Mouse (Mus musculus): ENCODE measurements at regions not wholly inside any gene's neighbourhood (a gene's known extent, or its start where the extent isn't known, plus 50 kb on each side); places are given as distances from the start of the nearest gene placed in this dataset.

GRCm38 (mm10) chr9:71420064-71420463 lies 65.7 kb downstream of the Polr2m start:
- H3K27ac ChIP-seq: no peak overlapping the region
- H3K36me3 ChIP-seq: no peaks in the 10 kb centered on the region
- H3K4me3 ChIP-seq: no peak overlapping the region
- no peaks in the 10 kb centered on the region for H3K4me1 ChIP-seq (replicated peaks)
- no peak for DNase-seq (ENCODE audit: low spot score)
- H3K27me3 ChIP-seq (ENCODE audit: insufficient read depth, poor library complexity, severe bottlenecking): no peaks in the 10 kb centered on the region
- H3K9me3 ChIP-seq: no peaks in the 10 kb centered on the region
- WGBS: 93% methylated on average over 5 of the region's 5 CpGs

DNA sequence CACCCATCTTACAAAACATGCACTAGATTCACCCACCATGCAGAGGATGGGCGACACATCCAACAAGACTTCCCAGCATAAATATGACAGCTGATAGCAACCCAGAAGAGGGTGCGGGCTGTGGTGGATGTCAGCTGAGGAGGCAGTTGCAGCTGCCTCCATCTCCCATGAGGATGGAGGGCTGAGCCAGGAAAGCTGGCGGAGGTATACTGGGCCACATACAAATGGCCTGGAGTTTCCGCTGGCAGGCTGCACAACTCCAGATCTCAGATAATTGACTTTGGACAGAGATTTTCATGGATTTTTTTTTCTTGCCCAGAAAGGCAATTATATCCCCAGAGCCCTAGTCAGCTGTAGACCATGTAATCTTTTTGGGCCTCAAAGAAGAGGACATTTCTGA lies 67.2 kb downstream of the Polr2m start:
- no peaks in the 10 kb centered on the region for H3K27me3 ChIP-seq (ENCODE audit: insufficient read depth, poor library complexity, severe bottlenecking)
- no peaks in the 10 kb centered on the region for H3K9me3 ChIP-seq
- H3K36me3 ChIP-seq: no peaks in the 10 kb centered on the region
- H3K4me1 ChIP-seq (replicated peaks): no peaks in the 10 kb centered on the region
- WGBS: 88% methylated on average over 4 of the region's 4 CpGs
- no peak overlapping the region for H3K27ac ChIP-seq
- DNase-seq (ENCODE audit: low spot score): no peak
- no peak overlapping the region for H3K4me3 ChIP-seq

DNA sequence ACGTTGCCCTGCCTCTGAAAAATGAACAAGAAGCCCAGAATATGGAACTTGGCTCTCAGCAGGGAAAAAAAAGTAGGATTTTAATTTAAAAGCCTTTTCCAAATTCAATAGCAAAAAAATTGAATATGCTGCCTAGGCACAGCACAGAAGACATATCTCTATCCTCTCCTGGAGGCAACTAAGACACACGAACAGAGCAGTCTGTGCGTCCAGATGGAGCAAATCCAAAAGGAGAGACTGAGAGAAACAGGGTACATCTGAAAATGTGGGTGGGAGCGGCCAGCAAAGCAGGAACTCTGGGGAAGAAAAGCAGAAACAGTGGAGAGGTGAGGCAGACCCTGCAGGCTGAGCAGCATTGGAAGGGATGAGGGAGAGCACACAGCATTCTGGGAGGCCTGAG lies 68.5 kb downstream of the Polr2m start:
- Histone ChIP-seq H3K9me3 (no peaks in the 10 kb centered on the region), H3K27me3 (ENCODE audit: insufficient read depth, poor library complexity, severe bottlenecking) (no peaks in the 10 kb centered on the region), H3K27ac (no peak overlapping the region), H3K36me3 (no peaks in the 10 kb centered on the region), H3K4me1 (replicated peaks) (no peaks in the 10 kb centered on the region), H3K4me3 (no peak overlapping the region)
- DNase-seq (ENCODE audit: low spot score): no peak
- WGBS: 84% methylated on average over 4 of the region's 4 CpGs

- Histone ChIP-seq H3K9me3 (no peaks in the 10 kb centered on the region), H3K36me3 (no peaks in the 10 kb centered on the region), H3K4me1 (replicated peaks) (no peaks in the 10 kb centered on the region), H3K27me3 (ENCODE audit: insufficient read depth, poor library complexity, severe bottlenecking) (no peaks in the 10 kb centered on the region), H3K27ac (no peak overlapping the region), H3K4me3 (no peak overlapping the region)
- 76% methylated on average over 1 of the region's 1 CpGs for WGBS
- no peak for DNase-seq (ENCODE audit: low spot score)
These were observed 74.6 kb downstream of the Polr2m start for GRCm38 (mm10) chr9:71411171-71411570.

GRCm38 (mm10) chr9:71409925-71410324 lies 75.8 kb downstream of the Polr2m start:
- Histone ChIP-seq H3K27ac (no peak overlapping the region), H3K36me3 (no peaks in the 10 kb centered on the region), H3K27me3 (ENCODE audit: insufficient read depth, poor library complexity, severe bottlenecking) (no peaks in the 10 kb centered on the region), H3K4me3 (no peak overlapping the region), H3K9me3 (no peaks in the 10 kb centered on the region), H3K4me1 (replicated peaks) (no peaks in the 10 kb centered on the region)
- 88% methylated on average over 1 of the region's 1 CpGs for WGBS
- no peak for DNase-seq (ENCODE audit: low spot score)

- no peak overlapping the region for H3K4me3 ChIP-seq
- H3K27me3 ChIP-seq (ENCODE audit: insufficient read depth, poor library complexity, severe bottlenecking): no peaks in the 10 kb centered on the region
- no peak overlapping the region for H3K27ac ChIP-seq
- 77% methylated on average over 5 of the region's 5 CpGs for WGBS
- H3K4me1 ChIP-seq (replicated peaks): no peaks in the 10 kb centered on the region
- no peaks in the 10 kb centered on the region for H3K36me3 ChIP-seq
- no peaks in the 10 kb centered on the region for H3K9me3 ChIP-seq
- no peak for DNase-seq (ENCODE audit: low spot score)
These were observed 76.8 kb downstream of the Polr2m start for GRCm38 (mm10) chr9:71408946-71409345.

DNA sequence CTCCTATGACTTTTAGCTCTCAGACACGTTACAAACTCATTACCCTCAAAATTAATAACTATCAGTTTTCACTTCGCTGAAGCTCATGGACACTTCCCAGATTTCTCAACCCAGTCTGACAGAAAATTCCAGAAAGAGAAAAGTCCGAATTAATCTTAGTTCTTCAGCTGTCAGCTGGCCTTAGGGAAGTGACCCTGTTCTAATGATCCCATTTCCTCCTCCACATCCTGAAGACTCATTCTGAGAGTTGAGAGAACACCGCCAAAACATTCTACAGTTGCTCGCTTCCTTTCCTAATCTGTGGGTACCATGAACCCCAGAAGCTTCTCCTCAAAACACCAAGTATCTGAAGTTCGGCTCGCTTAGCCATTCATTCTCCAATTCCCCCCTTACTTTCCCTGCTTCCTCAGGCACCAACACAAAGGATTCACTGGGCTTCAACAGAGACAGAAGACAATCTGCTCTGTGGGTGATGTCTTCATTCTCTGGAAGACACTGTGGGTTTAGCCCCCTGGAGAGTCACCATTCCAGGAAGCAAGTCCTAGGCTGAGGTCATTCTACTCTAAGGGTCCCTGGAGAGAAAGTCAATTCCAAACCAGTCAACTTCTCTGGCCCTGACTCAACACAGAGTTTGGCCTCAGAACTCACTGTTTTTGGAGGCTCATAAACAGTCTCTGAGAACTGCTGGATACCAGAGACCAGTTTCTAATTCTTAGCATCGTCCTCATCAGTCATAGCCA lies 81.2 kb downstream of the Polr2m start:
- no peaks in the 10 kb centered on the region for H3K27me3 ChIP-seq (ENCODE audit: insufficient read depth, poor library complexity, severe bottlenecking)
- no peak for DNase-seq (ENCODE audit: low spot score)
- H3K4me3 ChIP-seq: no peak overlapping the region
- no peaks in the 10 kb centered on the region for H3K9me3 ChIP-seq
- no peak overlapping the region for H3K27ac ChIP-seq
- WGBS: 85% methylated on average over 8 of the region's 8 CpGs
- H3K4me1 ChIP-seq (replicated peaks): peaks cover 10% of the 10 kb centered on the region
- H3K36me3 ChIP-seq: no peaks in the 10 kb centered on the region

DNA sequence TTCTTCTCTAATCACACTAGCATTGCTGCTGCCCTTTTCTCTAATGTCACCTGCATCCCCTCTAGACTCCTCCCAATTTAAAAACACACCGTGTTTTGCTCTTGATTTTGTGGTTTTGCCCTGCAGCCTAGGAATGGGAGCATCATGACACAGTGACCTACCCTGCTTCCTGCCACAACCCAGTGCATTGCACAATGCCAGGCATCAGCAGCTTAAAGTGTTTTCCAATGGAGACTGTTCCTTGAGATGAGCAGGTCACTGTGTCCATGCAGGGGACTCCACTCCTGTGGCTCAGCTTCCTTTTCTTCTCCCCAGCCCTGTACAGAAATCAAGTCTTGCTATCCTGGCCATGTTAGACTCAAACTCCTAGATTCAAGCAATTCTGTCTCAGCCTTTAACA lies 84.1 kb downstream of the Polr2m start:
- Histone ChIP-seq H3K36me3 (no peaks in the 10 kb centered on the region), H3K4me1 (replicated peaks) (peaks cover 32% of the 10 kb centered on the region), H3K4me3 (no peak overlapping the region), H3K27ac (no peak overlapping the region), H3K9me3 (no peaks in the 10 kb centered on the region), H3K27me3 (ENCODE audit: insufficient read depth, poor library complexity, severe bottlenecking) (no peaks in the 10 kb centered on the region)
- WGBS: 57% methylated on average over 1 of the region's 1 CpGs
- no peak for DNase-seq (ENCODE audit: low spot score)

DNA sequence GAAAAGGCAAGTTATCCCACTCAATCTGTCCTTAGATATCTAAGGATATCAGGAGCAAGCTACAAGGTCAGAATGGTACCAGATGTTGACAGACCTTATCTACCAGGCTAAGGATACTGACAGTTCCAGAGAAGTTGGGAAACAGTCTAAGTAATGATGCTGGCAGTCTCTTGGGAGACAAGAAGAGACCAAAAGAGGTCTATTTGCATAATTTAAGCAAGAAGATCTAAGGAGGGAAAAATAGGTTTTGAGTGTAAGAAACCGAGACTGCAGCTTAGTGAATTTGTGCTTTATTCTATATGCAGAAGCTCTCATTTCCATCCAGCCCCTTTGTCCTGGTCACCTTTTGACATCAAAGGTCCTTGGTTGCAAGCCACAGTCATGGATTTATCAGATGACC lies 86.4 kb downstream of the Polr2m start:
- Histone ChIP-seq H3K4me1 (replicated peaks) (peaks cover 33% of the 10 kb centered on the region), H3K4me3 (no peak overlapping the region), H3K9me3 (no peaks in the 10 kb centered on the region), H3K27ac (no peak overlapping the region), H3K27me3 (ENCODE audit: insufficient read depth, poor library complexity, severe bottlenecking) (no peaks in the 10 kb centered on the region), H3K36me3 (no peaks in the 10 kb centered on the region)
- no peak for DNase-seq (ENCODE audit: low spot score)
- 63% methylated on average over 1 of the region's 1 CpGs for WGBS

DNA sequence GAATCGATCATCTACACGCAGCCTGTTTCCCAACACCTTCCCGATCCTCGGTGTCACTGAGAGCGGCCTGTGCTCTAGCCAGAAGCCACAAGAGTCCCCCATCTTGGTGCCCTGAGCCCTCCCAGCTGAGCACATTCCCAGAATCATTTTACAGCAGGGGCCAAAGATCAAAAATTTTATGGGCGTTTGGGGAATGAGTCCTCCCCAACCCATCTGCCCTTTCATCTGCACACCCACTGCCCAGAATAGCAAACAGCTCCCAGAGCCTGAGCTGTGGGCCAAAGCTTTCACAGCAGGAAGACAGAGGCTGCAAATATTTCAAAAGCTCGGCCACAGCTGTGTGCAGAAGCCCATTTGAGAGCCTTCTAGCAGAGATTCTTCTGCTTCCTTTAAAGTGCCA lies 89.0 kb downstream of the Polr2m start:
- Histone ChIP-seq H3K4me1 (replicated peaks) (peaks cover 33% of the 10 kb centered on the region), H3K9me3 (no peaks in the 10 kb centered on the region), H3K27ac (peak overlapping the region; percentile 56; the same call in 1 of the 2 replicates), H3K36me3 (no peaks in the 10 kb centered on the region), H3K27me3 (ENCODE audit: insufficient read depth, poor library complexity, severe bottlenecking) (no peaks in the 10 kb centered on the region), H3K4me3 (no peak overlapping the region)
- 57% methylated on average over 7 of the region's 7 CpGs for WGBS
- peak; percentile 4 for DNase-seq (ENCODE audit: low spot score)

- Histone ChIP-seq H3K27ac (no peak overlapping the region), H3K4me3 (no peak overlapping the region), H3K9me3 (no peaks in the 10 kb centered on the region), H3K27me3 (ENCODE audit: insufficient read depth, poor library complexity, severe bottlenecking) (no peaks in the 10 kb centered on the region), H3K4me1 (replicated peaks) (no peaks in the 10 kb centered on the region), H3K36me3 (no peaks in the 10 kb centered on the region)
- DNase-seq (ENCODE audit: low spot score): no peak
- WGBS: 77% methylated on average over 5 of the region's 5 CpGs
These were observed 95.5 kb downstream of the Polr2m start for GRCm38 (mm10) chr9:71390221-71390620.

DNA sequence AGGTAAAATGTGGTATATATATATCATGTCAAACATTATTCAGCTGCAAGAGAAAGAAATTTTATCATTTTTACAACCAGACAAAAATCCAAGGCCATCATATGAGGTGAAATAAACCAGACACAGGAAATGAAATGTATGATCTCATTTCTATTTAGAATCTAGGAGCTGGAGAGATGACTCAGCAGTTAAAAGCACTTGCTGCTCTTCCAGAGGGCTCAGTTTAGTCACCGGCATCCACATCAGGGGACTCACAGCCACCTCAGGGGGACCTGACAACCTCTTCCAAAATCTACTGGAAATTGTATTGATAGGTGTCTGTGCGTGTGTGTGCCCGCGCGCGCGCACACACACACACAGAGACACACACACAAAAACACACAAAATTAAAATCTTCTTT lies 98.3 kb downstream of the Polr2m start:
- no peaks in the 10 kb centered on the region for H3K36me3 ChIP-seq
- no peaks in the 10 kb centered on the region for H3K4me1 ChIP-seq (replicated peaks)
- H3K27me3 ChIP-seq (ENCODE audit: insufficient read depth, poor library complexity, severe bottlenecking): no peaks in the 10 kb centered on the region
- no peaks in the 10 kb centered on the region for H3K9me3 ChIP-seq
- H3K4me3 ChIP-seq: no peak overlapping the region
- no peak overlapping the region for H3K27ac ChIP-seq
- no peak for DNase-seq (ENCODE audit: low spot score)
- WGBS: 96% methylated on average over 7 of the region's 7 CpGs

GRCm38 (mm10) chr9:71383901-71384300 lies 101.8 kb downstream of the Polr2m start:
- DNase-seq (ENCODE audit: low spot score): no peak
- Histone ChIP-seq H3K4me3 (no peak overlapping the region), H3K4me1 (replicated peaks) (no peaks in the 10 kb centered on the region), H3K27me3 (ENCODE audit: insufficient read depth, poor library complexity, severe bottlenecking) (no peaks in the 10 kb centered on the region), H3K9me3 (no peaks in the 10 kb centered on the region), H3K36me3 (no peaks in the 10 kb centered on the region), H3K27ac (no peak overlapping the region)
- 80% methylated on average over 4 of the region's 4 CpGs for WGBS

- whole genome bisulfite sequencing: 77% methylated on average over 4 of the region's 4 CpGs
- no peaks in the 10 kb centered on the region for H3K4me1 ChIP-seq (replicated peaks)
- no peaks in the 10 kb centered on the region for H3K36me3 ChIP-seq
- H3K27ac ChIP-seq: no peak overlapping the region
- DNase-seq (ENCODE audit: low spot score): no peak
- no peak overlapping the region for H3K4me3 ChIP-seq
- H3K27me3 ChIP-seq (ENCODE audit: insufficient read depth, poor library complexity, severe bottlenecking): no peaks in the 10 kb centered on the region
- H3K9me3 ChIP-seq: no peaks in the 10 kb centered on the region
These were observed 105.9 kb downstream of the Polr2m start for GRCm38 (mm10) chr9:71379731-71380250.

All from hindbrain, embryonic 10.5 days (tissue).